Mouse (Mus musculus) megakaryocyte, embryonic 14.5 days (primary cell): ENCODE data around the gene Rangrf. TPM values are rescaled to one million over a fixed set of nuclear protein-coding genes. Genes with fewer than 3 reads are reported as not detected.
A peak's percentile ranks its signal among the peaks of the same experiment; 100 is the strongest.
"Not testable (repeated sequence)": the region's sequence is repeated elsewhere in the genome, so short reads cannot be mapped to it uniquely, and the experiment has no call there.

Source experiments
- H3K27me3 ChIP-seq: replicated peaks from 2 replicates; pipeline ENCODE3; 2012; ENCODE audit warnings: inconsistent platforms
- H3K36me3 ChIP-seq: replicated peaks from 2 replicates; pipeline ENCODE3; 2012; ENCODE audit warnings: low read length, inconsistent platforms, mixed read lengths
- H3K4me1 ChIP-seq: 2 replicates; pipeline ENCODE4 v1.6.1; 2012; ENCODE audit warnings: inconsistent platforms
- H3K4me3 ChIP-seq: replicated peaks from 2 replicates; pipeline ENCODE3; 2012; ENCODE audit warnings: moderate library complexity, mild to moderate bottlenecking, inconsistent platforms
- H3K9me3 ChIP-seq: 2 replicates; pipeline ENCODE4 v1.6.1; 2012; ENCODE audit warnings: inconsistent platforms
- FLI1 ChIP-seq: IDR thresholded peaks from 2 replicates; pipeline ENCODE4 v1.6.1; 2012; ENCODE audit warnings: low read length, inconsistent platforms, mixed read lengths
- GATA1 ChIP-seq: IDR thresholded peaks from 3 replicates; pipeline ENCODE4 v1.6.1; 2012; ENCODE audit warnings: mixed read lengths, low read length, inconsistent platforms, borderline replicate concordance
- polyA plus RNA-seq: library from polyadenylated mRNA; stranded (reverse); fragments of >175 nt; gene quantifications from 2 replicates; pipeline ENCODE4 v1.2.3, GENCODE M21; 2012; ENCODE audit warnings: low replicate concordance; ENCODE audit not compliant: insufficient read depth

The Rangrf gene
- 3.1 and 6.1 TPM in 2 replicates for polyA plus RNA-seq

- Histone ChIP-seq H3K9me3 (no peaks in the 10 kb centered on the region), H3K27me3 (peaks cover 6% of the 10 kb centered on the region), H3K36me3 (no peaks in the 10 kb centered on the region), H3K4me3 (peak within 1 kb of the TSS; percentile 88), H3K4me1 (peaks cover 45% of the 10 kb centered on the region)
- no peak for TF ChIP-seq GATA1
- TF ChIP-seq FLI1: no peak
Measured at GRCm38 (mm10) chr11:68975085-68975484, at the start of gene Rangrf. Rangrf (minus strand) TSS chr11:68975185.

DNA sequence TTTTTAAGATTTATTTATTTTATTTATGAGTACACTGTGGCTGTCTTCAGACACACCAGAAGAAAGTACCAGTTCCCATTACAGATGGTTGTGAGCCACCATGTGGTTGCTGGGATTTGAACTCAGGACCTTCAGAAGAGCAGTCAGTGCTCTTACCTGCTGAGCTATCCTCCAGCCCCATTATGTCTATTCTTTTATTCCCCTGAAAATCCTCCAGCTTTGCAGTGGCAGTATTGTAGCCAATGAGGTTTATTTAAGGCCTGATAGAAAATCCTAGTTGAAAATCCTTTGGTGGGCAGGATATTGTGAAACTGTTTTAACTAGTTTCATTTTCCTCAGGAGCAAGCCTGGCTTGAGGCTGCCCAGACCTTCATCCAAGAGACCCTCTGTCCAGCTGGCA is 45.7 kb upstream of the Rangrf start:
- Histone ChIP-seq H3K27me3 (no peaks in the 10 kb centered on the region), H3K9me3 (no peaks in the 10 kb centered on the region), H3K4me3 (no peak overlapping the region), H3K36me3 (peaks cover 50% of the 10 kb centered on the region), H3K4me1 (peaks cover 23% of the 10 kb centered on the region)
- TF ChIP-seq GATA1: no peak

DNA sequence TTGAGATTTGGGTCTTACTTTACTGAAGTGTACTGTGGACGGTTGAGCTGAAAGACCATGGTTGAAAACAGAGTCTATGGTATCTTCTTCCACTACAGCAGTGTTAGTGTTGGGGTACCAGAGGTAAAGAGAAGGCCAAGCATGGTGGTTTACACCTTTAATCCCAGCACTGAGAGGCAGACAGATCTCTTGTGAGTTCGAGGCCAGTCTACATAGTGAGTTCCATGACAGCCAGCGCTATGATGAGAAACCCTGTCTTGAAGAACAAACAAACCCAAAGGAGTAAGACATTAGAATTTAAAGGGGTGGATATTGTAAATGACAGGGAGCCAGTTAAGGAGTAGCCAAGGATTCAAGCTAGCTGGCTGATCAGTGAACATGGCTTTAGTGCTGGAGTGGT is 41.8 kb upstream of the Rangrf start:
- peaks cover 36% of the 10 kb centered on the region for H3K4me1 ChIP-seq
- peak overlapping the region; percentile 96 for H3K4me3 ChIP-seq
- H3K9me3 ChIP-seq: no peaks in the 10 kb centered on the region

DNA sequence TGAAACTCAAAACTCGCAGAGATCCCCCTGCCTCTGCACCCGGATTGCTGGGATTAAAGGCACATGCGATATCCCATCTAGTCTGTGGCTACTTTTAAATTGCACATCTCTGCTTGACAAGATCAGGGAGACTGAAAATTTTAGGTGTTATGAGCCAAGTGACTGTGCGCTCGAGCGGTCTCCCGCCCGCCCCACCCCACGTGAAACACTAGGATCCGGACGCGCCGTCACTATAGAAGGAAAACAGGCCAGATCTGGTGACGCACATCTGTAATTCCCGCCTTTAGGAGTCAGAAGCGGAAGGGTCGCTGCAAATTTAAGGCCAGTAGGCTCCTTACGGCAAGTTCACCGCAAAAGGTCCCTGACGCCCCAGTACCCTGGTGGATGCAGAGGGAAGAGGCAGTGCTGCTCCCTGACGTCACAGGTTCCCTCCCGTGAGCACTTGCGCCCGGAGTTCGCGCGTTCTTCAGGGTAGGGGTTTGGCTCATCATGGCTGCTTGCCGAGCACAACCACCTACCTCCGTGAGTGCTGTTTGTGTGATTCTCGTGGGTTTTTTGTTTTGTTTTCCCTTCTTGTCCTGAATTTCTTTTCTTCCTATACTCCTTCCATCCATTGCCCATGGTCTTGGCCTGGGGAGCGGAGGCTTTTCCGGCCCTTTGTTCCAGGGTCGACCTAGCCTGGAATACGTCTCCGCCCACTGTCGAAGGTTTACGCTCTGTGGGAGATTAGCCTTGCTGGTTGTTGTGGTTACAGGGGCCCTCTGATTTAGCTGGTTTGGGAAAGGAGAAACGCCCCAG is 40.9 kb upstream of the Rangrf start, which contains the start of gene Ctc1:
Gene Ctc1 (plus strand): TSS at position 268 of the 798 bp plus-strand sequence.
- H3K4me1 ChIP-seq: peaks cover 45% of the 10 kb centered on the region
- peaks cover 2% of the 10 kb centered on the region for H3K36me3 ChIP-seq
- no peaks in the 10 kb centered on the region for H3K9me3 ChIP-seq
- no peaks in the 10 kb centered on the region for H3K27me3 ChIP-seq
- peak within 1 kb of the TSS; percentile 96 for H3K4me3 ChIP-seq
- TF ChIP-seq GATA1 (no peak), FLI1 (no peak)

More for the DNA sequence above, 41.8 kb upstream of the Rangrf start:
- Histone ChIP-seq H3K27me3 (no peaks in the 10 kb centered on the region), H3K36me3 (peaks cover 10% of the 10 kb centered on the region)
- TF ChIP-seq GATA1 (no peak), FLI1 (no peak)

DNA sequence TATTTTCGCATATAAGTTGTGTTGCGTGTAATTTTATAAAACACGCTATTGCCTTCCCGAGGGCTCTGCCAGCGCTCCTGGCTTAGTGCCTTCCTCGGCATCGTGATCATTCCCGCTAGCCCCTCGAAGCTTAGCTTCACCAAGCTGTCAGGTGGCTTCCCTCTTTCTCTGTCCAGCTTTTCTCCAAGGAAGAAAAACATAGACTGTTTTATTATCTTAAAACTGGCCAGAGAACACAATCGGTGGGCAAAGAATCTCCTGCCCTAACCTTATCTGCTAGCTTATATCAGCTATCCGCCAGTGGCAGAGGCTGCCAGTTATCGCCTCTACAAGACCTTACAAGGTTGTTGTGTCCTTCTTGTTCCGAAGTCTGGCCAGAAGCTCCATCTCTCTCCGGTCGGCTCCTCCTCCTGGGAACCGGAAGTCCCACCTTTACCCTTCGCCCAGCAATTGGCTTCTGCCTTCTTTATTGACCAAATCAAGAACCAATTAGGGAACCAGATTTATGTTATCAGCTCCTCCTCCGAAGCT is 37.2 kb upstream of the Rangrf start:
- Histone ChIP-seq H3K4me1 (peaks cover 47% of the 10 kb centered on the region), H3K27me3 (no peaks in the 10 kb centered on the region), H3K9me3 (no peaks in the 10 kb centered on the region), H3K4me3 (peak overlapping the region; percentile 92), H3K36me3 (no peaks in the 10 kb centered on the region)
- TF ChIP-seq GATA1: no peak
- TF ChIP-seq FLI1: no peak

DNA sequence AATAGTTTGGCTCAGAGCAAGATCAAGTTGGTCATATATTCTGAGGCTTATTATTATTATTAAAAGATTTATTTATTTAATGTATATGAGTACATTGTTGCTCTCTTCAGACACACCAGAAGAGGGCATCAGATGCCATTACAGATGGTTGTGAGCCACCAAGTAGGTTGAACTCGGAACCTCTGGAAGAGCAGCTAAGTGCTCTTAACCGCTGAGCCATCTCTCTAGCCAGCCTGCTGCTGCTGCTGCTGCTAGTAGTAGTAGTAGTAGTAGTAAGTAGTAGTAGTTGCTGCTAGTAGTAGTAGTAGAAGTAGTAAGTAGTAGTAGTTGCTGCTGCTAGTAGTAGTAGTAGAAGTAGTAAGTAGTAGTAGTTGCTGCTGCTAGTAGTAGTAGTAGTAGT is 36.5 kb upstream of the Rangrf start:
- Histone ChIP-seq H3K4me1 (peaks cover 47% of the 10 kb centered on the region), H3K4me3 (peak overlapping the region; percentile 92)
- not testable (repeated sequence) for H3K36me3 ChIP-seq, H3K27me3 ChIP-seq, H3K9me3 ChIP-seq

DNA sequence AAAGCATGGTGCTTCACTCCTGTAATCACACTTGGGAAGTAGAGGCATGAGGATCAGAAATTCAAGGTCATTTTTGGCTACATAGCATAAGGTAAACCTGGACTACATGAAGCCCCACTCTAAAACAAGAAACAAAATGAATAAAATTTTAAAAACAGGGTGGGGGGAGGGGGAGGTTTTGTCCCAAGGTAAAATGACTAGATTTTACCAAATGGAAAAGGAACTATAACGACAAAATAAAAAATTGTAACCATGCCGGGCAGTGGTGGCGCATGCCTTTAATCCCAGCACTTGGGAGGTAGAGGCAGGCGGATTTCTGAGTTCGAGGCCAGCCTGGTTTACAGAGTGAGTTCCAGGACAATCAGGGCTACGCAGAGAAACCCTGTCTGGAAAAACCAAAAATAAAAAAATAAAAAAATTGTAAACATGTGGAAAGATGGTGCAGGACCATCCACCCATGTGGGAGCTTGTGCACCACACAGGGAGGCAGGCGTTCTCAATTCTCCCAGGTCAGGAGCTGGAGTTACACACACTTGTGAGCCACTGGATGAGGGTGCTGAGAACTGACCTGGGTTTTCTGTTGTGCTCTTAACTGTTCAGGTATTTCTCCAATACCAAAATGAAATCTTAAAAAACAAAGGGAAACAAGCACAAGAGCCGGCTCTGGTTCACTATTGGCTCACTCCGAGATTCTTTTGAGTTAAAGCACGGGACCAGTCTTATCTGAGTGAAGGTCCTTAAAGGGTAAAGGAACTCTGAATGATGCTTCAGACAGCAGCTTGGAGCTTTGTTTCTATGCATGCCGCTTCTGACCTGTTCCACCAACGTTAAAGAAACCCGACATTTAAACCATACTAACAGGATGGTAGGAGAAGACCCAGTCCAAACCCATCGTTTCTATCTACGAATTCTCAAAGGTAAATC is 35.7 kb upstream of the Rangrf start:
- Histone ChIP-seq H3K4me1 (peaks cover 43% of the 10 kb centered on the region), H3K27me3 (no peaks in the 10 kb centered on the region), H3K4me3 (no peak overlapping the region), H3K9me3 (no peaks in the 10 kb centered on the region), H3K36me3 (no peaks in the 10 kb centered on the region)
- no peak for TF ChIP-seq GATA1
- TF ChIP-seq FLI1: no peak

- Histone ChIP-seq H3K4me3 (no peak overlapping the region), H3K36me3 (peaks cover 4% of the 10 kb centered on the region), H3K9me3 (no peaks in the 10 kb centered on the region), H3K4me1 (peaks cover 44% of the 10 kb centered on the region), H3K27me3 (no peaks in the 10 kb centered on the region)
- TF ChIP-seq FLI1 (no peak), GATA1 (no peak)
Measured at GRCm38 (mm10) chr11:69009508-69009907, 34.5 kb upstream of the Rangrf start.

DNA sequence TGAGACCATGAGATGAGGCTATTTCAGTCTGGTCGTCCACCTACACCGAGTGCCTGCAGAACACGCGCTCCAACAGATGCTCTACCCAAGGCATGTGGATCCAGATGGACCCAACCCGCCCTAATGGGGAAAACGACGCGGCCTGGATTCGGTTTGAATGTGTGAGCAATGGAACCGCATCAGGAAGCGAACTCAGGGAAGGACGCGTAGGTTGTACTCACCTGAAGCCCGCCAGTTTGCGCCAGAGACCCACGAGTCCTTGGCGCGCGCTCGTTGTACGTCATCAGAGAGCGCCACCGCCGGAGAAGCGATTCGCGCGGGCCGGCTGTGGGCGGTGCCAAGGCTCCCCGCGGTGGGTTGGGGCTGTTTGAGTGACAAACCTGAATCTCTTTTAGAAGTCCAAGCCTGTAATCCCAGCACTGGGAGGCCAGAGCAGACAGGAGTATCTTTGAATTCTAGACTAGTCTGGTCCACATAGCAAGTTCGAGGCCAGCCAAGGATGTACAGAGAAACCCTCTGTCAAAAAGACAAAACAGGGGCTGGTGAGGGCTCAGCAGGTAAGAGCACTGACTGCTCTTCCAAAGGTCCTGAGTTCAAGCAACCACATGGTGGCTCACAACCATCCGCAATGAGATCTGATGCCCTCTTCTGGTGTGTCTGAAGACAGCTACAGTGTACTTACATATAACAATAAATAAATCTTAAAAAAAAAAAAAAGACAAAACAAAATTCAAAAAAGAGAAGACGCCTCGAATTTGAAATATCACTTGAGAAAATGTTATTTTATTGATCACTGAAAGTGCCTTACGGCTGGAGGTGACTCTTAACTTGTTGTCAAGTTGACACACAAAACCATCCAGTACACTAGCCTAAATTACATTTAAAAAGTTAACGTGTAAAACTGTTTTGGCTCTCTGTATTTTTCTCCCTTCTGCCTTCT is 33.5 kb upstream of the Rangrf start, which contains the start of gene Pfas:
Gene Pfas (minus strand): TSS at position 279 of the 940 bp plus-strand sequence.
- Histone ChIP-seq H3K36me3 (peaks cover 6% of the 10 kb centered on the region), H3K27me3 (no peaks in the 10 kb centered on the region), H3K4me3 (peak within 1 kb of the TSS; percentile 98), H3K9me3 (no peaks in the 10 kb centered on the region), H3K4me1 (peaks cover 44% of the 10 kb centered on the region)
- TF ChIP-seq FLI1: no peak
- TF ChIP-seq GATA1: no peak

DNA sequence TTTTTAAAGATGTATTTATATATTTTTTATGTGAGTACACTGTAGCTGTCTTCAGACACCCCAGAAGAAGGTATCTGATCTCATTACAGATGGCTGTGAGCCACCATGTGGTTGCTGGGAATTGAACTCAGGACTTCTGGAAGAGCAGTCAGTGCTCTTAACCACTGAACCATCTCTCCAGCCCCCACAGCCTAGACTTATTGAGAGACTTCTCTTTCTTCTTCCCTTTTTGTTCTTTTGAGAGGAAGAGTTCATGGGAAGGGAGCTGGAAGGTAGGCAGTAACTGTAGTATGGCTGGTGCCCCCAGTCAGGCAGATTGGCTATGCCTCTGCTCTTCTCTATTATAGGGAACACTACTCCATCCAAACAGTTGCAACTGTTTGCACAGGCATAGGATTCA is 31.6 kb upstream of the Rangrf start:
- H3K4me3 ChIP-seq, H3K27me3 ChIP-seq, H3K9me3 ChIP-seq: not testable (repeated sequence)
- Histone ChIP-seq H3K4me1 (peaks cover 37% of the 10 kb centered on the region), H3K36me3 (peaks cover 25% of the 10 kb centered on the region)
